Mouse (Mus musculus) thymus, postnatal 4 days (tissue): ENCODE measurements at regions not wholly inside any gene's neighbourhood (a gene's known extent, or its start where the extent isn't known, plus 50 kb on each side); places are given as distances from the start of the nearest gene placed in this dataset.

Source experiments
- DNase-seq: peaks from one replicate; pipeline ENCODE4 v3.0.0; 2021

- no peak for DNase-seq
Measured at GRCm38 (mm10) chr7:39596403-39596802, 78.8 kb downstream of the Zfp619 start.

GRCm38 (mm10) chr7:39613767-39614166, 96.2 kb downstream of the Zfp619 start:
- DNase-seq = no peak

GRCm38 (mm10) chr7:39615092-39615491, 97.5 kb downstream of the Zfp619 start:
- no peak for DNase-seq

GRCm38 (mm10) chr7:39621796-39622195, 104.2 kb downstream of the Zfp619 start:
- DNase-seq = no peak

- no peak for DNase-seq
Measured at GRCm38 (mm10) chr7:39632836-39633235, 115.3 kb downstream of the Zfp619 start.

- DNase-seq = no peak
Measured at GRCm38 (mm10) chr7:39642333-39642732, 124.8 kb downstream of the Zfp619 start.

GRCm38 (mm10) chr7:39643323-39643722, 125.8 kb downstream of the Zfp619 start:
- no peak for DNase-seq

- no peak for DNase-seq
Measured at GRCm38 (mm10) chr7:39650483-39651102, 133.0 kb downstream of the Zfp619 start.

- DNase-seq = no peak
Measured at GRCm38 (mm10) chr7:39654563-39655286, 137.2 kb downstream of the Zfp619 start.

GRCm38 (mm10) chr7:39655287-39655652, 137.7 kb downstream of the Zfp619 start:
- DNase-seq = peak; percentile 53

GRCm38 (mm10) chr7:39655709-39656397, 138.3 kb downstream of the Zfp619 start:
- peak; percentile 8 for DNase-seq

GRCm38 (mm10) chr7:39659597-39659996, 142.0 kb downstream of the Zfp619 start:
- DNase-seq = no peak

GRCm38 (mm10) chr7:39675124-39675846, 157.7 kb downstream of the Zfp619 start:
- no peak for DNase-seq

- no peak for DNase-seq
Measured at GRCm38 (mm10) chr7:39675847-39676238, 158.3 kb downstream of the Zfp619 start.

- no peak for DNase-seq
Measured at GRCm38 (mm10) chr7:39680411-39680810, 162.8 kb downstream of the Zfp619 start.

GRCm38 (mm10) chr7:39696589-39696988, 179.0 kb downstream of the Zfp619 start:
- DNase-seq = no peak

- no peak for DNase-seq
Measured at GRCm38 (mm10) chr7:39701506-39701905, 183.9 kb downstream of the Zfp619 start.

GRCm38 (mm10) chr7:39705118-39706095, 187.8 kb downstream of the Zfp619 start:
- DNase-seq = no peak

GRCm38 (mm10) chr7:39706606-39707005, 189.0 kb downstream of the Zfp619 start:
- no peak for DNase-seq

GRCm38 (mm10) chr7:39716340-39717150, 199.0 kb downstream of the Zfp619 start:
- no peak for DNase-seq

GRCm38 (mm10) chr7:39727935-39728557, 210.5 kb downstream of the Zfp619 start:
- no peak for DNase-seq
